Mouse (Mus musculus) left cerebral cortex, adult 9 months (tissue): ENCODE data around the gene Anp32e.
"Not testable (repeated sequence)": the region's sequence is repeated elsewhere in the genome, so short reads cannot be mapped to it uniquely, and the experiment has no call there.

ENCODE experiments used
- DNase-seq, 2 experiments: peaks; one replicate each; pipeline ENCODE4 v3.0.0; 2022; ENCODE audit warnings: low spot score in 2 of 2

The Anp32e gene

GRCm38 (mm10) chr3:95928658-95929503, at the start of gene Anp32e:
Gene Anp32e (plus strand): TSS chr3:95929246.
- peak; percentile 96 to 99 for DNase-seq

GRCm38 (mm10) chr3:95881979-95882815, 46.8 kb upstream of the Anp32e start, which contains the start of gene Ciart:
Gene Ciart (minus strand): TSS chr3:95882251.
- peak; percentile 98 for DNase-seq

GRCm38 (mm10) chr3:95882816-95883425, 46.1 kb upstream of the Anp32e start:
- peak in 1 of 2 experiments; percentile 83 for DNase-seq

- no peak for DNase-seq
These were observed 44.6 kb upstream of the Anp32e start for GRCm38 (mm10) chr3:95884400-95884799.

GRCm38 (mm10) chr3:95887596-95887995, 41.5 kb upstream of the Anp32e start:
- no peak for DNase-seq

- no peak for DNase-seq
These were observed 39.4 kb upstream of the Anp32e start for GRCm38 (mm10) chr3:95889664-95890063.

- DNase-seq: no peak
These were observed 37.6 kb upstream of the Anp32e start, which contains the start of gene BC028528 for GRCm38 (mm10) chr3:95891211-95892065. Gene BC028528 (minus strand): TSS chr3:95892005.

GRCm38 (mm10) chr3:95892066-95893052, 36.7 kb upstream of the Anp32e start:
- DNase-seq: no peak

GRCm38 (mm10) chr3:95893126-95893525, 35.9 kb upstream of the Anp32e start:
- no peak for DNase-seq

GRCm38 (mm10) chr3:95893606-95894316, 35.3 kb upstream of the Anp32e start, which contains the start of gene Aph1a:
Gene Aph1a (plus strand): TSS chr3:95893969.
- peak; percentile 94 to 98 for DNase-seq

GRCm38 (mm10) chr3:95894317-95895160, 34.5 kb upstream of the Anp32e start:
- no peak for DNase-seq

- DNase-seq: not testable (repeated sequence)
These were observed 33.5 kb upstream of the Anp32e start for GRCm38 (mm10) chr3:95895501-95895900.

- DNase-seq: no peak
These were observed 29.1 kb upstream of the Anp32e start for GRCm38 (mm10) chr3:95899800-95900524.

- no peak for DNase-seq
These were observed 27.3 kb upstream of the Anp32e start for GRCm38 (mm10) chr3:95901616-95902372.

GRCm38 (mm10) chr3:95902373-95902625, 26.7 kb upstream of the Anp32e start:
- no peak for DNase-seq

- no peak for DNase-seq
These were observed 26.4 kb upstream of the Anp32e start for GRCm38 (mm10) chr3:95902643-95903042.
